Mouse (Mus musculus) liver, embryonic 14.5 days (tissue): ENCODE data around the gene AC129217.1. TPM values are rescaled to one million over a fixed set of nuclear protein-coding genes. Genes with fewer than 3 reads are reported as not detected.
A peak's percentile ranks its signal among the peaks of the same experiment; 100 is the strongest.

Experiments used
- ATAC-seq: fragments of 200-750 bp; cut with Nextera tagmentation; 2 replicates; pipeline ENCODE4 v1.8.0; 2017; ENCODE audit warnings: moderate number of reproducible peaks, mild to moderate bottlenecking, moderate library complexity; ENCODE audit not compliant: insufficient read depth
- DNase-seq, 3 experiments: peaks; one replicate each; pipeline ENCODE4 v3.0.0-alpha.2; 2012 to 2013; ENCODE audit warnings: low read depth in 3 of 3, low spot score in 3 of 3
- H3K27ac ChIP-seq: fragments of 300-500 bp; sonication (generic); 2 replicates; pipeline ENCODE4 v1.5.1; 2014; ENCODE audit warnings: moderate library complexity, mild to moderate bottlenecking, control low read depth, inconsistent platforms
- H3K27me3 ChIP-seq: fragments of 300-500 bp; sonication (generic); 2 replicates; pipeline ENCODE4 v1.6.1; 2014; ENCODE audit warnings: mild to moderate bottlenecking, low read length, moderate library complexity; ENCODE audit not compliant: control insufficient read depth, insufficient read depth
- H3K36me3 ChIP-seq: fragments of 300-500 bp; sonication (generic); replicated peaks from 2 replicates; pipeline ENCODE4 v1.6.1; 2014; ENCODE audit warnings: low read depth; ENCODE audit not compliant: control insufficient read depth, insufficient read depth
- H3K4me1 ChIP-seq, 2 experiments: fragments of 200-500 bp in 1 of 2; fragments of 300-500 bp in 1 of 2; sonication (generic) in 1 of 2; replicated peaks; 2 replicates each; pipeline ENCODE4 v1.6.1; 2012 to 2014; ENCODE audit warnings: antibody characterized with exemption in 1 of 2, inconsistent platforms in 1 of 2, low read length in 1 of 2; ENCODE audit not compliant: control insufficient read depth in 2 of 2, insufficient read depth in 2 of 2
- H3K4me2 ChIP-seq: fragments of 300-500 bp; sonication (generic); 2 replicates; pipeline ENCODE4 v1.6.1; 2014; ENCODE audit warnings: low read depth, mild to moderate bottlenecking, control low read depth, moderate library complexity
- H3K4me3 ChIP-seq, 2 experiments: fragments of 200-500 bp in 1 of 2; fragments of 300-500 bp in 1 of 2; sonication (generic) in 1 of 2; 2 replicates each; pipeline ENCODE4 v1.5.1; 2012 to 2014; ENCODE audit warnings: low read depth in 2 of 2, low read length in 2 of 2, mild to moderate bottlenecking in 2 of 2, control low read depth in 1 of 2, inconsistent platforms in 1 of 2, moderate library complexity in 1 of 2; ENCODE audit not compliant: insufficient read depth in 1 of 2
- H3K9ac ChIP-seq: fragments of 300-500 bp; sonication (generic); replicated peaks from 2 replicates; pipeline ENCODE4 v1.6.1; 2014; ENCODE audit warnings: mild to moderate bottlenecking, control low read depth, moderate library complexity
- H3K9me3 ChIP-seq: fragments of 300-500 bp; sonication (generic); 2 replicates; pipeline ENCODE4 v1.6.1; 2016; ENCODE audit warnings: low read length, mixed read lengths; ENCODE audit not compliant: control insufficient read depth
- CTCF ChIP-seq: IDR thresholded peaks from 2 replicates; pipeline ENCODE4 v1.5.1; 2016; ENCODE audit warnings: antibody characterized with exemption, low read depth, control low read depth
- EP300 ChIP-seq: IDR thresholded peaks from 2 replicates; pipeline ENCODE4 v1.6.1; 2016; ENCODE audit warnings: antibody characterized with exemption, low read depth
- WGBS: fragments of 180-500 bp; shearing (Covaris S2); extraction: QIAGEN DNeasy Blood & Tissue Kit; methylation state at CpG from one replicate; pipeline ENCODE4 v1.1.7; 2014; ENCODE audit not compliant: insufficient replicate concordance; 5-methylcytosine and 5-hydroxymethylcytosine counted together
- polyA plus RNA-seq, 2 experiments: library from polyadenylated mRNA; depleted of rRNA in 1 of 2; stranded (reverse) in 1 of 2; unstranded in 1 of 2; fragments of >200 nt; fragmentation: Nextera tagmentation in 1 of 2; extraction: Ambion mirVana in 1 of 2; gene quantifications; 2 replicates each; pipeline versions ENCODE4 v1.2.1 to v1.2.3; 2012 to 2014

Gene AC129217.1
- polyA plus RNA-seq, 2 experiments = 1.3 TPM; not detected in 1

GRCm38 (mm10) chr19:8803879-8804660 is 25.5 kb upstream of the AC129217.1 start:
- WGBS = 67% methylated on average over 11 of the region's 11 CpGs
- no peaks in the 10 kb centered on the region for H3K9me3 ChIP-seq
- no peaks in the 10 kb centered on the region for H3K27me3 ChIP-seq
- no peak for DNase-seq
- no peak overlapping the region for H3K9ac ChIP-seq
- no peak overlapping the region for H3K27ac ChIP-seq
- H3K4me2 ChIP-seq = no peak overlapping the region
- peaks cover 8% of the 10 kb centered on the region for H3K36me3 ChIP-seq
- no peak for TF ChIP-seq CTCF
- no peak for TF ChIP-seq EP300
- ATAC-seq = no peak
- peaks cover 10 to 11% of the 10 kb centered on the region in 2 experiments; a peak in 3 of 4 replicates for H3K4me1 ChIP-seq
- no peak overlapping the region for H3K4me3 ChIP-seq

GRCm38 (mm10) chr19:8806810-8807209 is 22.8 kb upstream of the AC129217.1 start:
- Histone ChIP-seq H3K4me2 (no peak overlapping the region), H3K27me3 (no peaks in the 10 kb centered on the region), H3K4me1 (peaks cover 6 to 8% of the 10 kb centered on the region in 2 experiments; a peak in 3 of 4 replicates), H3K36me3 (peaks cover 27% of the 10 kb centered on the region), H3K9ac (no peak overlapping the region), H3K27ac (no peak overlapping the region), H3K9me3 (no peaks in the 10 kb centered on the region), H3K4me3 (no peak overlapping the region)
- WGBS = 82% methylated on average over 5 of the region's 5 CpGs
- no peak for TF ChIP-seq CTCF
- ATAC-seq = no peak
- DNase-seq = no peak

- DNase-seq = no peak
- Histone ChIP-seq H3K4me2 (no peak overlapping the region), H3K27me3 (no peaks in the 10 kb centered on the region), H3K4me1 (peaks cover 3 to 14% of the 10 kb centered on the region in 2 experiments), H3K27ac (no peak overlapping the region), H3K9ac (no peak overlapping the region), H3K9me3 (no peaks in the 10 kb centered on the region), H3K4me3 (no peak overlapping the region), H3K36me3 (peaks cover 45% of the 10 kb centered on the region)
- ATAC-seq = no peak
- no peak for TF ChIP-seq CTCF
- no peak for TF ChIP-seq EP300
- WGBS = 85% methylated on average over 11 of the region's 11 CpGs
Observed at GRCm38 (mm10) chr19:8815812-8816211, 13.8 kb upstream of the AC129217.1 start.

- H3K27ac ChIP-seq = no peak overlapping the region
- H3K4me2 ChIP-seq = peak overlapping the region; percentile 91
- 67% methylated on average over 3 of the region's 3 CpGs for WGBS
- H3K4me1 ChIP-seq = peaks cover 5 to 16% of the 10 kb centered on the region in 2 experiments
- no peak for ATAC-seq
- H3K4me3 ChIP-seq = peak overlapping the region in 1 of 2 experiments; percentile 96; a peak in 2 of 4 replicates
- H3K9ac ChIP-seq = peak overlapping the region; percentile 7
- no peak for TF ChIP-seq EP300
- TF ChIP-seq CTCF = no peak
- no peaks in the 10 kb centered on the region for H3K27me3 ChIP-seq
- H3K36me3 ChIP-seq = peaks cover 41% of the 10 kb centered on the region
- DNase-seq = no peak
- H3K9me3 ChIP-seq = no peaks in the 10 kb centered on the region
Observed at GRCm38 (mm10) chr19:8817001-8817400, 12.6 kb upstream of the AC129217.1 start.

GRCm38 (mm10) chr19:8818301-8818798 is 11.2 kb upstream of the AC129217.1 start:
- ATAC-seq (no peak), DNase-seq (no peak)
- H3K4me1 ChIP-seq = peaks cover 9 to 25% of the 10 kb centered on the region in 2 experiments
- H3K27ac ChIP-seq = peak overlapping the region; percentile 86
- H3K4me3 ChIP-seq = peak overlapping the region; percentile 90 to 96
- TF ChIP-seq CTCF = no peak
- TF ChIP-seq EP300 = no peak
- H3K9me3 ChIP-seq = no peaks in the 10 kb centered on the region
- peak overlapping the region; percentile 98 for H3K9ac ChIP-seq
- H3K4me2 ChIP-seq = peak overlapping the region; percentile 91
- peaks cover 43% of the 10 kb centered on the region for H3K36me3 ChIP-seq
- 11% methylated on average over 14 of the region's 14 CpGs for whole genome bisulfite sequencing
- no peaks in the 10 kb centered on the region for H3K27me3 ChIP-seq
